Mouse (Mus musculus) lung, postnatal 0 days (tissue): ENCODE data around the gene Hpcal4.

Experiments
- CTCF ChIP-seq: IDR thresholded peaks from 2 replicates; pipeline ENCODE4 v1.5.1; 2016; ENCODE audit warnings: antibody characterized with exemption, mild to moderate bottlenecking
- EP300 ChIP-seq: IDR thresholded peaks from 2 replicates; pipeline ENCODE4 v1.6.1; 2016; ENCODE audit warnings: antibody characterized with exemption, mild to moderate bottlenecking, control low read depth

DNA sequence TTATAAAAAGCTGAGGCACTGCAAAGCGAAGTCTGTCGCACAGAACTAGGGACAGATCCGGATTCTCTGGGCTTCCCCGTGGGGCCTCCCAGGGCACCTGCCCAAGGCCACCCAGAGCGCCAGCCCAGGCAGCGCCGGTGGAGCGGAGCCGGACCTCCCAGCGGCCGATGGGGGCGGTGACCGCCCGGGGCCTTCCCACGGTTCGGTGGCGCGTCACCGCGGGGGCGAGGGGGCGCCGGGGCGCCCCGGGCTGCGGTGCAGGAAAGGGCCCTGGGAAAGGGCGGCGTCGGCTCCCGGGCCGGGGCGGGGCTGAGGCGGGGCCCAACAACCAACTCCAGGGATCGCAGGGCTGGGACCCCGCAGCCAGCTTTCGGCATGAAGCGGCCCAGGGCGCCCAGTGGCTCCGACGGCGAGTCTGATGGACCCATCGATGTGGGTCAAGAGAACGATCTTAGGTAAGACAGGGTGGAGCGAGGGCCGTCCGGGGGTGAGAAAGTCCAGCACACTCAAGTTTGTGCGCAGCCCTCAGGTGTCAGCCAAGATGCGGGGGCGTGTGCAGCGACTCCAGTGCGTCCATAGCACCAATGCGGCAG, 50.6 kb downstream of the Hpcal4 start, which contains the start of gene Heyl:
- TF ChIP-seq CTCF (no peak), EP300 (no peak)
